Mouse (Mus musculus) bone marrow, adult 2 months (tissue): ENCODE data around the gene Klhl40.

Experiments
- CTCF ChIP-seq: fragments of 200-500 bp; IDR thresholded peaks from 2 replicates; pipeline ENCODE4 v1.5.1; 2011; ENCODE audit warnings: low read length, control low read depth; ENCODE audit not compliant: control insufficient read depth, insufficient read depth
- POLR2A ChIP-seq: fragments of 200-500 bp; IDR thresholded peaks from 2 replicates; pipeline ENCODE4 v1.6.1; 2011; ENCODE audit warnings: low read depth, mild to moderate bottlenecking, control low read depth, low read length, borderline replicate concordance; ENCODE audit not compliant: control insufficient read depth

DNA sequence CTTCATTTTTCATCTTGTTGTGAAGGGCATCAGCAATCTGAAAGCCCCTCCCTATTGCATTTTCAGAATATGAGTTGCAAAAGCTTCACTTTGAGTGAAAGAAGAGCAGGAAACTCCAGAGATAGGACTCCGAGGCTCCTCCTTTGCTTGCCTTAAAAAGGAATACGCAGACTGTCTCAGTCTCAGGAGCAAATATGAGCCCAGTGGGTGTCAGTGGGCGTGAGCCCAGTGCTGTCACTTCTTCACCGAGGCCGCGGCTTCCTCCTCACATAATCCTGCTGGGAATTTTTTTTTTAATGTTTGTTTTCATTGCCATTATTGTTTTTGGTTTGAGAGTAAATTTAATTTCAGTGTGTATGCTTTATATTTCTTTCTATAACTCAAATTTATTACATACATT lies 36.9 kb upstream of the Klhl40 start:
- TF ChIP-seq CTCF (no peak), POLR2A (no peak)
